Mouse (Mus musculus) liver, embryonic 12.5 days (tissue): ENCODE measurements around the gene Gm42791. TPM values are rescaled to one million over a fixed set of nuclear protein-coding genes. Genes with fewer than 3 reads are reported as not detected.

Experiments used
- ATAC-seq: fragments of 200-750 bp; cut with Nextera tagmentation; 2 replicates; pipeline ENCODE4 v1.8.0; 2017; ENCODE audit warnings: moderate number of reproducible peaks, mild to moderate bottlenecking, moderate library complexity
- H3K27ac ChIP-seq: fragments of 300-500 bp; sonication (generic); 2 replicates; pipeline ENCODE4 v1.5.1; 2016; ENCODE audit warnings: mild to moderate bottlenecking
- H3K27me3 ChIP-seq: fragments of 300-500 bp; sonication (generic); replicated peaks from 2 replicates; pipeline ENCODE4 v1.6.1; 2016; ENCODE audit warnings: mild to moderate bottlenecking, moderate library complexity
- H3K36me3 ChIP-seq: fragments of 300-500 bp; sonication (generic); 2 replicates; pipeline ENCODE4 v1.6.1; 2016; ENCODE audit warnings: mild to moderate bottlenecking, moderate library complexity
- H3K4me1 ChIP-seq: fragments of 300-500 bp; sonication (generic); 2 replicates; pipeline ENCODE4 v1.6.1; 2016
- H3K4me2 ChIP-seq: fragments of 300-500 bp; sonication (generic); 2 replicates; pipeline ENCODE4 v1.6.1; 2016; ENCODE audit warnings: mild to moderate bottlenecking, moderate library complexity
- H3K4me3 ChIP-seq: fragments of 300-500 bp; sonication (generic); 2 replicates; pipeline ENCODE4 v1.5.1; 2016; ENCODE audit warnings: mild to moderate bottlenecking, moderate library complexity
- H3K9ac ChIP-seq: fragments of 300-500 bp; sonication (generic); 2 replicates; pipeline ENCODE4 v1.6.1; 2016; ENCODE audit warnings: mild to moderate bottlenecking, moderate library complexity
- H3K9me3 ChIP-seq: fragments of 300-500 bp; sonication (generic); replicated peaks from 2 replicates; pipeline ENCODE4 v1.6.1; 2016; ENCODE audit warnings: mild to moderate bottlenecking, moderate library complexity
- WGBS: fragments of 180-500 bp; shearing (Covaris S2); methylation state at CpG from one replicate; pipeline ENCODE4 v1.1.7; 2016; ENCODE audit not compliant: insufficient replicate concordance; 5-methylcytosine and 5-hydroxymethylcytosine counted together
- polyA plus RNA-seq: library from polyadenylated mRNA; unstranded; fragments of >200 nt; fragmentation: Nextera tagmentation; extraction: Ambion mirVana; gene quantifications from 2 replicates; pipeline ENCODE4 v1.2.1, GENCODE M21; 2016

Gm42791 gene
- polyA plus RNA-seq, 1 experiment from 2014 or later: 1.7 TPM

DNA sequence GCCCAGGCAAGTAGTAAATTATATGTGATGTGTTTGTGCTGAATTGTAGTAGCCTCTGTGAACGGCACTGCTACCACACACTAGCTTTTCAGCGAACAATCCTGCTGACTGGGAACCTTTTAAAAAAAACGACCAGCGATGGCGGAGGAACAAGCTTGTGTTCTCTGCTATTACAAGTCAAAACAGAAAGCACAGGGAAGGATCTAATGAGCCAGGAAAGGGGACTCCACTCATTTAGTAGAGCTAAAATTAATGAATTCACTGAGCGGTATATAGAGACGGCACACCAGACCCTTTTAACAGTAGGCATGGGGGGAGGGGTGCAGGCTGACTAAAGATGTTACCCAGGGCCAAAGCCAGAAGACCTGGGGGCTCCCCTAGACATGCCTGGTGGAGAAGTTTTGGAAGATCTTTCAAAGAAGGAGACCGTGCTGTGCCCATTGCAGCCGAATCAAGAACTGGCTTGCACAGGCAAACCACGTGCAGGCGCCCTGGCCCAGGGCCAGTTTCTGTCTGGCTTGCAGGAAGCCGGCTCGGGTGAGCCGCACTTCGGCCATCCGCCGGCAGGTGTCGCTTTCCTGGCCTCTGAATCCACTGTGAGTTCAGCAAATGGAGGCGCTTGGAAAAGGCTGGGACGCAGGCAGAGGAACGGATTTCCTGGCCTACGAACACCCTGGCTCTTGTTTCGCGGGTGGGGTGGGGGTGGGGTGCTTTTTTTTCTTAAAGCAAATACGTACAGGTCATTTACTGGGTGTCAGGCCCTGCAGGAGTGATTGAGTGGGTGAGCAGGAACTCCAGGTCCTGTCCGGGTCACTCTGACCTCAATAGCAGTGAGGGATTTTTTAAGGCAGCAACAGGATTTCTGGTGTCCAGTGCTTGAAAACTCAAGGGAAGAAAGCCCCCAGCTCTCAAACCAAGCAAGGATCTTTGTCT lies 11.7 kb upstream of the Gm42791 start:
- Histone ChIP-seq H3K4me3 (peak overlapping the region; percentile 13; the same call in 1 of the 2 replicates), H3K9me3 (no peaks in the 10 kb centered on the region), H3K9ac (no peak overlapping the region), H3K36me3 (no peaks in the 10 kb centered on the region), H3K27ac (no peak overlapping the region), H3K4me1 (peaks cover 30% of the 10 kb centered on the region), H3K27me3 (no peaks in the 10 kb centered on the region), H3K4me2 (peak overlapping the region; percentile 55)
- peak; percentile 74 for ATAC-seq
- 17% methylated on average over 26 of the region's 26 CpGs for WGBS

DNA sequence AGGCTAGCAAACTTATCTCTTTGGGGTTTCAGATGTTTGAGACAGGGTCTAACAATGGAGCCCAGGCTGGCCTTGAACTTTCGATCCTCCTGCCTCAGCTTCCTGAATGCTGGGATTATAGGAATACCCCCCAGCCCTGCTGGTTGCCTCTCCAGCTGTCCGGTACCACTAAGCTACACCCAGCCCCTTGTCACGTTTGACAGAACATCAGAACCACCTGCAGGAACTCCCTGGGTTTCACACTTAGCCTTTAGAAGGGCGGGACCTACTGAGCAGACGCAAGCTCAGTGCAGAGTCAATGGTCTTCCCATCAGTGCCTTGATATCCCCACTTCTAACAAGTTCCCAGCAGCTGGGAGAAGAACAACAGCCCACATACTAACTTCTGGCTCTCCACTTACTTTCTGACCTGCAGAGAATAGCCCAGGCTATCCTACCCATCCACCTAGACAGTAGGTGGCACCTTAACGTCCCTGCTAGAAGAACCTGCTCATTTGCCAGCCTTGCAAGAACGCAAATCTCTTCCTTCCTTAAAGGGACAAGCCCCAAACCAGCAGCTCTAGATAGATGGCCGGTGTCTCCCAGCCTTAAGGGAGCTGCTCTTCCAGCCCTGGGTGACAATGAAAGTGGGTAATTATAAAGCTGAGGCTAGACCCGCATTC lies 10.9 kb upstream of the Gm42791 start:
- H3K4me2 ChIP-seq: peak overlapping the region; percentile 55
- H3K36me3 ChIP-seq: no peaks in the 10 kb centered on the region
- WGBS: 57% methylated on average over 9 of the region's 9 CpGs
- no peak overlapping the region for H3K9ac ChIP-seq
- peak overlapping the region; percentile 13; the same call in 1 of the 2 replicates for H3K4me3 ChIP-seq
- no peak overlapping the region for H3K27ac ChIP-seq
- no peaks in the 10 kb centered on the region for H3K27me3 ChIP-seq
- no peaks in the 10 kb centered on the region for H3K9me3 ChIP-seq
- H3K4me1 ChIP-seq: peaks cover 30% of the 10 kb centered on the region
- ATAC-seq: no peak

DNA sequence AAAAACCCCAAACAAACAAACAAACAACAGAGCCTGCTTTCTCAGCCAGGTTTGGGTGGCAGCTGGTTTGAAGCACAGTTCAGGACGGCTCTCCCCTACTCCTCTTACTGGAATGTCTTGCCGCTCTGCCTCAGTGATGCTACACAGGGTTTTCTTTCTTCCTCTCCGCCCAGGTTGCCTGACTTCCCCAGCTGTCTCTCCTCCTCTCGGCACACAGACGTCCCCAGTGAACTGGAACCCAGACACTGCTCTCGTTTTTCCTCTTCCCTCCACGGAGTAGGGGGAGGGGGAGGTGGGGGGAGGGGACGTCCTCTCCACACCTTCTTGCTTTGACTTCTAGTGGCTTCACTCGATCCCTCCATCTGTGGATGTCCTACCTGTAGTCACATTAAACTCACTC lies 10.1 kb upstream of the Gm42791 start:
- H3K4me1 ChIP-seq: peaks cover 30% of the 10 kb centered on the region
- 33% methylated on average over 9 of the region's 9 CpGs for WGBS
- no peak overlapping the region for H3K4me2 ChIP-seq
- no peaks in the 10 kb centered on the region for H3K27me3 ChIP-seq
- no peak overlapping the region for H3K9ac ChIP-seq
- ATAC-seq: no peak
- H3K4me3 ChIP-seq: no peak overlapping the region
- no peaks in the 10 kb centered on the region for H3K9me3 ChIP-seq
- H3K27ac ChIP-seq: no peak overlapping the region
- no peaks in the 10 kb centered on the region for H3K36me3 ChIP-seq

DNA sequence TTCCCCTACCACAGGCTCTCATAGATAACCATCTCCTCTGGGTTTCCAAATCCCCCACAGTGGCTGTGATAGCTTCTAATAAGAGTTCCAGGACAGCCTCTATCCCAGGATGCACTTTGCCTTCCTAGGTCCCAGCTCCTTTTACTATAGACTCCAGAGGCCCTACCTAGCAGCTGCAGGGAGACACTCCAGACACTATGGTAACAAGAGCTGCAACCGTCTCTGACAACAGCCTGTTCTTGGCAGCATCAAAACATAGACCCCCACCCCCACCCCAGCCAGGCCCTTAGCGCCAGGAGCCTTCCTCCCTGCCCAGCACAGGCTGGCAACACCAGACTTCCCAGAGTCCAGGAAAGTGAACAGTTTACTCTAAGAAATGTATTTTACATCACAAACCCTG lies 8.2 kb upstream of the Gm42791 start:
- H3K4me1 ChIP-seq: peaks cover 38% of the 10 kb centered on the region
- H3K9me3 ChIP-seq: no peaks in the 10 kb centered on the region
- no peak overlapping the region for H3K4me2 ChIP-seq
- 49% methylated on average over 2 of the region's 2 CpGs for WGBS
- no peaks in the 10 kb centered on the region for H3K36me3 ChIP-seq
- no peaks in the 10 kb centered on the region for H3K27me3 ChIP-seq
- H3K4me3 ChIP-seq: no peak overlapping the region
- H3K9ac ChIP-seq: no peak overlapping the region
- H3K27ac ChIP-seq: peak overlapping the region; percentile 27; the same call in 1 of the 2 replicates
- ATAC-seq: no peak

DNA sequence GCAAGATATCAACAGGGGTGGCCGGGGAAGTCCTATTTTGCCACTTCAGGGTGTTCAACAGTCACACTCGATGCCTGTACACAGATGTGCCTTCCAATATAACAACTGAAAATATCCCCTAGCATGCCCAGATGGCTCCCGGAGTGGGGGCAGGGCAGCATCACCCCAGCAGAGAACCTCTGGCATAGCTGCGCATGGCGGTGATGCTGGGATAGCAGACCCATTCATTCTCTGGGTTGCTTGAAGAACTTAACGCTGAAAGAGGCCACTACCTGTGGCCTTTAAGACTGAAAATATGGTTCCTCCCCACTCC lies 7.8 kb upstream of the Gm42791 start:
- Histone ChIP-seq H3K36me3 (no peaks in the 10 kb centered on the region), H3K4me3 (no peak overlapping the region), H3K27me3 (no peaks in the 10 kb centered on the region), H3K9ac (no peak overlapping the region), H3K9me3 (no peaks in the 10 kb centered on the region), H3K4me1 (peaks cover 38% of the 10 kb centered on the region), H3K27ac (peak overlapping the region; percentile 27; the same call in 1 of the 2 replicates), H3K4me2 (no peak overlapping the region)
- ATAC-seq: no peak
- WGBS: 63% methylated on average over 6 of the region's 6 CpGs

DNA sequence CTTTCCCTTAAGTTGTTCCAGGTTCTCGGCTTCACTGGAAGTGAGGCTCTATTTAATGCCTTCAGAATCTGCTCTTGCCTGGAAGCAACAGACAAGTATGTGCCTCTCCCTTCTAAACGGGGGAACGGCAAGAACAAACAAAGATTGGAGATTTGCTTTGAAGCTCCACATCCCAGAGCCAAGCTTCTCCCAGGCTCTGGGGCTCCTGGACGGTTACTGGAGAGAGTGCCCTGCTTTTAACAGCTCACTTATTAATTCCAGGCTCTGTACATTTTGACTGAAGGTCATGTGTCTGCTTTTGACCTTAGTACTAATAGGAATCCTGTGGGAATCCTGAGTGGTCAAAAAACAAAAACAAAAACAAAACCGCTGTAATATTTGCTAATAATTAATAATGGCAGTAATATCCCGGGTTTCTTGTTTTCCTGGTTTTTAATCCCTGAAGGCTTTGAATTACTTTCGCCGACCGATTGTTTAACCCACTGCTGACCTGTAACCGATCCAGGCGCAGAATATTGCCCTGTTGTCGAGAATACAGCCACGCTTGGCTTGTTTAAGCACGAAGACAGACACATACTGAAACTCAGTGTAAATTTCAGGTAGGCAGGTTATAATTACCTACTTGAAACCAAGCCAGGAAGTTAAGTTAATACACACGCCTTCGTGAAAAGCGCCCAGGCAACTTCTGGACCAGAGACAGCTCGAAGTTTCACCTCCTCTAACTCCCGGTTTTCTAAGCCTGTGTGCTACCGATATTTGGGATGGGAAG lies 7.3 kb upstream of the Gm42791 start:
- WGBS: 72% methylated on average over 20 of the region's 20 CpGs
- Histone ChIP-seq H3K27ac (peak overlapping the region; percentile 27; the same call in 1 of the 2 replicates), H3K36me3 (no peaks in the 10 kb centered on the region), H3K9ac (no peak overlapping the region), H3K4me3 (no peak overlapping the region), H3K27me3 (no peaks in the 10 kb centered on the region), H3K4me2 (no peak overlapping the region), H3K9me3 (no peaks in the 10 kb centered on the region), H3K4me1 (peaks cover 38% of the 10 kb centered on the region)
- ATAC-seq: no peak

DNA sequence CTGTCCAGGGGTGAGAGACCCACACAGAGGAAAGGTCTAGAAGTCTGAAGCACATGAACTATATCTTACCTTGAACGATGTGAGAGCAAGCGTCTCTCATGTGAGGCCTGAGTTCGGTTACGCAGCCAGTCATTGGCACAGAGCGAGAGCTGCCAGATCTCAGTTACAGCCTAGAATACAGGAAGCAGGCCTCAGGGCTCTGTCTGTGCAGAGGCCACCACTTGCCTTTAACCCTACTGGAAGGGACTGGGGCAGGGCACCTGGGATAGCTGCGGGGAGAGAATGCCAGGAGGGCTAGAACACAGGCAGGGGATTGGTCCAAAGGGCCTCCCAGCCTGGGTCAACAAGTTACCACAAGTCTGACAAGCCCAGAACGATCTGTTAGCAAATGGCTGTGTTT lies 4.9 kb upstream of the Gm42791 start:
- ATAC-seq: no peak
- Histone ChIP-seq H3K9ac (no peak overlapping the region), H3K36me3 (no peaks in the 10 kb centered on the region), H3K27me3 (no peaks in the 10 kb centered on the region), H3K27ac (no peak overlapping the region), H3K4me2 (no peak overlapping the region), H3K4me1 (peaks cover 36% of the 10 kb centered on the region), H3K9me3 (no peaks in the 10 kb centered on the region), H3K4me3 (no peak overlapping the region)
- WGBS: 81% methylated on average over 7 of the region's 7 CpGs

DNA sequence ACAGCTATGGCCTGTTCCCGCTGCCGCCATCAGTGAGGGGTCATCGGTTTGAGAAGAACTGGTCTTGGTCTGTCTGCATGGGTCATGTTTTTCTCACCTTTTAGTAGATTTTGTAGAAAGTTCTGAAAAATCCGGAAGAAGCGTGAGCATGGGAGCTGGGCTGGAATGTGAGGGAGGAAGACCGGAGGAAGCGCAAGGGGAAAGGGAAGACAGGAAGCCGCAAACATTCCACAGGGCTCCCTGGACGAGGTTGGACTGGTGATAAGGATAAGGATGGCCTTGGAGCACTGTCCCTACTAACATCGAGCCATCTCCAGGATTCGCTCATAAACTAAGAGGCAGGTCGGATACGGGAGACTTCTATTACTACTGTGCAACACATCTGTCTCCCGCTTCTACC lies 3.6 kb upstream of the Gm42791 start:
- Histone ChIP-seq H3K36me3 (no peaks in the 10 kb centered on the region), H3K27me3 (no peaks in the 10 kb centered on the region), H3K4me2 (0 out of 2 replicates have a peak overlapping the region, but pooled peaks have one; percentile 5), H3K4me3 (no peak overlapping the region), H3K27ac (no peak overlapping the region), H3K9ac (no peak overlapping the region), H3K4me1 (peaks cover 46% of the 10 kb centered on the region), H3K9me3 (no peaks in the 10 kb centered on the region)
- 56% methylated on average over 14 of the region's 14 CpGs for WGBS
- no peak for ATAC-seq

DNA sequence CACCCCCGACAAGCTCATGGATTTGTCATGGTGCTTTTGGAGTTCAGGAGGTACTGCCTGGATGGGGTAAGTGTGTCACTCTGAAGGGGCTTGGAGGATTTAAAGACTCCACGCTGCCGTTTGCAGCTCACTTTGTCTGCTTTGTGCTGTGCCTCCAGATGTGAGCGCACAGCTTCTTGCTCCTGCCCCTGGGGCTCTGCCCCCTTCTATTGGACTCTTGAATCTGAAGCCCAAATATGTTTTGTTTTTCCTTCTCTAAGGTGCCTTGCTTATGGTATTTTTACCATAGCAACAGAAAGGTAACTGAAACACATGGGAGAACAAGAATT lies 1.7 kb upstream of the Gm42791 start:
- H3K9me3 ChIP-seq: no peaks in the 10 kb centered on the region
- H3K36me3 ChIP-seq: peaks cover 8% of the 10 kb centered on the region
- H3K9ac ChIP-seq: no peak overlapping the region
- H3K4me1 ChIP-seq: peaks cover 38% of the 10 kb centered on the region
- H3K4me3 ChIP-seq: no peak overlapping the region
- H3K27ac ChIP-seq: no peak overlapping the region
- 67% methylated on average over 4 of the region's 4 CpGs for WGBS
- H3K4me2 ChIP-seq: no peak overlapping the region
- H3K27me3 ChIP-seq: no peaks in the 10 kb centered on the region
- ATAC-seq: no peak

DNA sequence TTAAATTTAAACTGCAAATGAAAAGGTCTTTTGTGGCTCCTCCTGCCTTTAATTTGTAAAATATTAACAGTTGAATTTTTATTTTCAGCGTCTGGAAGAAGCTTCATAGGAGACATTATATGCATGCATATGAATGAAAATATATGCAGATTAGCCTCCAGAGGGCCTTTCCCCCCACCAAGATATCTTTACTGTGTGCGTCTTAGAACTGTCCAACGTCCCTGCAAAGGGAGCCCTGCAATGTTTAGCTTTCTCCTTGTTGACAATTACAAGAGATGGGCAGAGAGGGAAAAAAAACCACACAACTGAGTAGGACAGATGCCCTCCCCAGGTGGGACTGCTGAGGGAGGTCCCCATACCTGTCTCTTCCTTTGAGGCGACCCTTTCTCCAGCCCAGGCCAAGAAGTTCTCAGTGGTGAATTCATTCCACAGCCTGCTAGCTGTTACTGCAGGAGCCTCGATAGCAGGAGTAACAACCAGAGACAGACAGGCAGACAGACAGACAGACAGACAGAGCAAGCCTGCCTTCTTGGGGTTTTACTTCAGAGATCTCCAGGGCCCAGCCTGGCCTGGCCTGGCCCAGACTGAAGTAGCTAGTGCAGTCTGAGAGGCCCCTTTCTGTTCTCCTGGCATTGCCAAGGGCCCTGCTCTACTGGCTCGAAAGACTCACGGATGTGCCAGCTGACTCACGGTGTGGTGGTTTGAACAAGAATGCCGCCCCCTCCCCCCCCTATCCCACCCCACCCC lies 1.2 kb upstream of the Gm42791 start:
- Histone ChIP-seq H3K27ac (0 out of 2 replicates have a peak overlapping the region, but pooled peaks have one; percentile 8), H3K36me3 (peaks cover 8% of the 10 kb centered on the region), H3K9ac (peak overlapping the region; percentile 31; the same call in 1 of the 2 replicates), H3K4me1 (peaks cover 38% of the 10 kb centered on the region), H3K27me3 (no peaks in the 10 kb centered on the region), H3K4me2 (no peak overlapping the region), H3K4me3 (no peak overlapping the region), H3K9me3 (no peaks in the 10 kb centered on the region)
- WGBS: 66% methylated on average over 9 of the region's 9 CpGs
- no peak for ATAC-seq

DNA sequence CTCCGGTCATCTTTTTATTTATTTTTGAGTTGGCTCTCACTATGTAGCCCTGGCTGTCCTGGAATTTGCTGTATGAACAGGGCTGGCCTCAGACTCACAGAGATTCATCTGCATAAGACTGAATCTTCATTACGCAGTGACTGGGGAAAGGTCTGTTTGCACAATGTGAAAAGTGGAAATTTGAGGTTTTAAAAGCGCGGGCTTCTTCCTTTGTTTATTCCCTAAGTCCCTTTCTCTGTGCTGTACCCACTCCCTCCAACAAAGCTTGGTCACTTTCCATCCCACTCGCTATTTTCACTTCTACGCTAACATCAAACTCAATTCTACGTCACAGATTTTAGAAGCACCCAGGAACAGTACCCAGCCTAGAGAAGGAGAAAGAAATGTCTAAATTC lies 639 bp downstream of the Gm42791 start:
- Histone ChIP-seq H3K4me3 (peak overlapping the region; percentile 62), H3K4me1 (peaks cover 43% of the 10 kb centered on the region), H3K36me3 (peaks cover 8% of the 10 kb centered on the region), H3K9me3 (peaks cover 3% of the 10 kb centered on the region; the same call in 1 of the 2 replicates), H3K27me3 (no peaks in the 10 kb centered on the region), H3K9ac (peak overlapping the region; percentile 72), H3K27ac (peak overlapping the region; percentile 73), H3K4me2 (peak overlapping the region; percentile 86)
- ATAC-seq: no peak
- WGBS: 71% methylated on average over 7 of the region's 7 CpGs
